Mouse (Mus musculus) intestine, embryonic 16.5 days (tissue): ENCODE data around the gene Gcm1. TPM values are rescaled to one million over a fixed set of nuclear protein-coding genes. Genes with fewer than 3 reads are reported as not detected.

Source experiments
- ATAC-seq: fragments of 200-750 bp; cut with Nextera tagmentation; 2 replicates; pipeline ENCODE4 v1.8.0; 2017; ENCODE audit warnings: moderate TSS enrichment, moderate library complexity
- H3K27ac ChIP-seq: fragments of 300-500 bp; sonication (generic); 2 replicates; pipeline ENCODE4 v1.5.1; 2014; ENCODE audit warnings: mild to moderate bottlenecking, low read length
- H3K27me3 ChIP-seq: fragments of 300-500 bp; sonication (generic); replicated peaks from 2 replicates; pipeline ENCODE4 v1.6.1; 2014; ENCODE audit warnings: low read length, control low read depth, mixed read lengths; ENCODE audit not compliant: control insufficient read depth, insufficient read depth
- H3K36me3 ChIP-seq: fragments of 300-500 bp; sonication (generic); 2 replicates; pipeline ENCODE4 v1.6.1; 2014; ENCODE audit warnings: low read length, control low read depth; ENCODE audit not compliant: control insufficient read depth, insufficient read depth
- H3K4me1 ChIP-seq: fragments of 300-500 bp; sonication (generic); 2 replicates; pipeline ENCODE4 v1.6.1; 2014; ENCODE audit warnings: low read length, control low read depth, mixed read lengths; ENCODE audit not compliant: control insufficient read depth, insufficient read depth
- H3K4me2 ChIP-seq: fragments of 300-500 bp; sonication (generic); 2 replicates; pipeline ENCODE4 v1.6.1; 2014; ENCODE audit warnings: low read depth, low read length, control low read depth
- H3K4me3 ChIP-seq: fragments of 300-500 bp; sonication (generic); 2 replicates; pipeline ENCODE4 v1.5.1; 2014; ENCODE audit warnings: mild to moderate bottlenecking, low read length
- H3K9ac ChIP-seq: fragments of 300-500 bp; sonication (generic); 2 replicates; pipeline ENCODE4 v1.6.1; 2014; ENCODE audit warnings: low read depth, low read length
- H3K9me3 ChIP-seq: fragments of 300-500 bp; sonication (generic); 2 replicates; pipeline ENCODE4 v1.6.1; 2016; ENCODE audit warnings: low read length, control low read depth; ENCODE audit not compliant: control insufficient read depth
- WGBS: fragments of 180-500 bp; shearing (Covaris S2); extraction: QIAGEN DNeasy Blood & Tissue Kit; methylation state at CpG from one replicate; pipeline ENCODE4 v1.1.7; 2014; 5-methylcytosine and 5-hydroxymethylcytosine counted together
- polyA plus RNA-seq: library from polyadenylated mRNA; unstranded; fragments of >200 nt; fragmentation: Nextera tagmentation; extraction: Ambion mirVana; gene quantifications from 2 replicates; pipeline ENCODE4 v1.2.1, GENCODE M21; 2015

Gcm1 gene
- polyA plus RNA-seq, 1 experiment from 2014 or later = not detected

DNA sequence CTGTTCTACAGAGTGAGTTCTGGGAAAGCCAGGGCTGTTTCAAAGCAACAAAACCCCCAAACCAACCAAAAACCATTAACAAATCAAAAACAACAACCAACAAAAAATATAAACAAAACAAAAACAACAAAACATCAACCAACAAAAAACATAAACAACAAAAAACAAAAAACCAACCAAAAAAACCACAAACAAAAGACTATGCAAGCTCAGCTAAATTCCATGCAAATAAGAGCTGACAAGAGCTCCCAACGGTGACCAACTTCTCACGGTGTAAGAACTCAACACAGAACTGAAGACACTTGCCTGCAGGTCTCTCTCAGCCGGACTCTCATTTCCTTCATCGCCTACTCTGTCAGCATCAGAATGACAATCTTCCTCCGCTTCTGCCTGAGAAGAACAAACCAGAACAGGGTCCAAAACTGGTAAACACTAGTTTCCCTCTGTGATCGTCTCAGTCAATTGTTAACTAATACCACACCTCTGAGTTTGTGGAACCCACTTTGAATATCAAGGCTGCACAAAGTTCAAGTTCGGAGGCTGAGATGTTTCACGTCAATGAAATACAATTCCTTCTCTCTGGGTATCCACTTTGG, 52.3 kb downstream of the Gcm1 start:
- Histone ChIP-seq H3K9ac (no peak overlapping the region), H3K4me3 (no peak overlapping the region; the same call in 1 of the 2 replicates)
- WGBS = 78% methylated on average over 8 of the region's 8 CpGs

DNA sequence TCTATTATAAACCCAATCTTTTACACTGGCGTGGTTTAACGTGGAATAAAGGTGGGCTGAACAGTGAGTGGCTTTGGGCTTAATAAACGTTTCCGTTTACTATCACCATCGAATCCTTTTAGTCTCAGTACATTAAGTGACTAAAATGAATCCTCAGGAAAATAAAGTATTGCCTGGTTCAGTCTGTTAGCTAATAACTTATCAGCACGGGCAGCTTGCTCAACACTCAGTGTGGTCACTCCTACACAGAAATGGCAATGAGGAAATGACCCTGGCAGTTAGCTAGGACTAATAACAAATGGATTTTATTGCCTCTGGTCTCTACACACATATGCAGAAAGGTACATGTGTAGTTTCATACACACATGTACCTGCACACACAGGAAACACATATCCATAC, 53.2 kb downstream of the Gcm1 start:
- ATAC-seq = peak; percentile 8; the same call in 1 of the 2 replicates
- WGBS = 68% methylated on average over 6 of the region's 6 CpGs
- H3K4me3 ChIP-seq = no peak overlapping the region

More for the DNA sequence above, 52.3 kb downstream of the Gcm1 start:
- Histone ChIP-seq H3K4me1 (peaks cover 19% of the 10 kb centered on the region), H3K27ac (peak overlapping the region; percentile 75), H3K27me3 (no peaks in the 10 kb centered on the region), H3K36me3 (peaks cover 6% of the 10 kb centered on the region), H3K4me2 (peak overlapping the region; percentile 31; the same call in 1 of the 2 replicates), H3K9me3 (no peaks in the 10 kb centered on the region)
- no peak for ATAC-seq

DNA sequence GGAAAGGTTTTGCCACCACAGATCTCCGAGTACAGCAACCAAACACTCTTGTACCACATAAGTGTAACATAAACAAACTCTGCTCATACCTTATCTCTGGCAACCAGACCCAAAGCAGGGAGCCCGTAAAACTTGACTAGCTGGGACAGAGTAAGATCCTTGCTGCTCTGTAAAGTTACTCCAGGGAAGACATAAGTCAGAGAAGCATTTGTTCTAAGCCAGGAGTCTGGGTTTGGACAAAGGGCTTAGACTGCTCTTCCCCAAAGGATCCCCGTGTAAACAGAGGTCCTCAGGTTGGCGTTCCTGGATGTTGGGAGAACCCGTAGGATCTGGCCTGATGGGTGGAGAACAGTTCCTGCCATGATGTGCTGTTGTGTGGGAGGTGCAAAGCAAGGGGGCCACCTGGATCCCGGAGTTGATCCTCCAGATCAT, 53.8 kb downstream of the Gcm1 start:
- peak overlapping the region; percentile 22 for H3K4me2 ChIP-seq
- no peak for ATAC-seq
- WGBS = 57% methylated on average over 6 of the region's 6 CpGs
- peaks cover 19% of the 10 kb centered on the region for H3K4me1 ChIP-seq
- no peaks in the 10 kb centered on the region for H3K9me3 ChIP-seq
- peak overlapping the region; percentile 68 for H3K27ac ChIP-seq
- H3K36me3 ChIP-seq = no peaks in the 10 kb centered on the region
- no peaks in the 10 kb centered on the region for H3K27me3 ChIP-seq
- H3K4me3 ChIP-seq = no peak overlapping the region
- peak overlapping the region; percentile 39; the same call in 1 of the 2 replicates for H3K9ac ChIP-seq

More for the DNA sequence above, 53.2 kb downstream of the Gcm1 start:
- no peaks in the 10 kb centered on the region for H3K27me3 ChIP-seq
- no peaks in the 10 kb centered on the region for H3K9me3 ChIP-seq
- no peak overlapping the region for H3K9ac ChIP-seq
- H3K4me2 ChIP-seq = peak overlapping the region; percentile 31; the same call in 1 of the 2 replicates
- peaks cover 19% of the 10 kb centered on the region for H3K4me1 ChIP-seq
- H3K36me3 ChIP-seq = peaks cover 3% of the 10 kb centered on the region; the same call in 1 of the 2 replicates
- peak overlapping the region; percentile 75 for H3K27ac ChIP-seq

DNA sequence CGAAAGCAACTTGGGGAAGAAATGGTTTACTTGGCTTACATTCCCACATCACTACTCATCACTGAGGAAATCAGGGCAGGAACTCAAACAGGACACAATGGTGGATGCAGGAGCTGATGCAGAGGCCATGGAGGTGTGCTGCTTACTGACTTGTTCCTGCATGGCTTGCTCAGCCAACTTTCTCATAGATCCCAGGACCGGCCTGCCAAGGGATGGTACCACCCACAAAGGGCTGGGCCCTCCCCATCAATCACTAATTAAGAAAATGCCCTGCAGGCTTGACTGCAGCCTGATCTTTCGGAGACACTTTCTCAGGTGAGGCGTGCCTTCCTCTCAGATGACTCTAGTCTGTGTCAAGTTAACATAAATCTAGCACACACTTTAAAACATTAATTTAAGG, 55.1 kb downstream of the Gcm1 start:
- peaks cover 19% of the 10 kb centered on the region for H3K4me1 ChIP-seq
- H3K9me3 ChIP-seq = no peaks in the 10 kb centered on the region
- 0 out of 2 replicates have a peak overlapping the region, but pooled peaks have one; percentile 73 for H3K4me2 ChIP-seq
- H3K27ac ChIP-seq = no peak overlapping the region
- ATAC-seq = no peak
- H3K4me3 ChIP-seq = no peak overlapping the region
- H3K9ac ChIP-seq = no peak overlapping the region
- H3K27me3 ChIP-seq = no peaks in the 10 kb centered on the region
- WGBS = 79% methylated on average over 4 of the region's 4 CpGs
- no peaks in the 10 kb centered on the region for H3K36me3 ChIP-seq

DNA sequence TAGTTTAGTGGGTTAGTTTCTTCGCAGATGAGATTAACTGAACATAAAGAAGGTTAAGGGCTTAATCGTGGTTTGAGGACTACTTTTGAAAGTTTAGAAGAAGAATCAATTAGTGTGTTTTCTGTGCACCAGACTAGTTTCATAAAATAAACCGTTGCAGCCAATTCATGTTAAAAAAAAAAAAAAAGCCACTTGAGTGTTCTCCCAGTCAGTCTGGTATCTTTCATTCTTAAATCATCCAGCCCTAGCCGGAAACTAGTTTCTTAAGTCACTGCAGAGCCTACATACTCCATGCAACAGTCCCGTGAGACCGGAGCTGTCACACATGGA, 55.8 kb downstream of the Gcm1 start:
- H3K4me2 ChIP-seq = peak overlapping the region; percentile 73
- 16% methylated on average over 6 of the region's 6 CpGs for WGBS
- H3K27me3 ChIP-seq = no peaks in the 10 kb centered on the region
- H3K36me3 ChIP-seq = no peaks in the 10 kb centered on the region
- peak overlapping the region; percentile 98 for H3K9ac ChIP-seq
- peak overlapping the region; percentile 96 for H3K4me3 ChIP-seq
- H3K27ac ChIP-seq = peak overlapping the region; percentile 98
- H3K9me3 ChIP-seq = no peaks in the 10 kb centered on the region
- no peak; the same call in 1 of the 2 replicates for ATAC-seq
- H3K4me1 ChIP-seq = peaks cover 19% of the 10 kb centered on the region

DNA sequence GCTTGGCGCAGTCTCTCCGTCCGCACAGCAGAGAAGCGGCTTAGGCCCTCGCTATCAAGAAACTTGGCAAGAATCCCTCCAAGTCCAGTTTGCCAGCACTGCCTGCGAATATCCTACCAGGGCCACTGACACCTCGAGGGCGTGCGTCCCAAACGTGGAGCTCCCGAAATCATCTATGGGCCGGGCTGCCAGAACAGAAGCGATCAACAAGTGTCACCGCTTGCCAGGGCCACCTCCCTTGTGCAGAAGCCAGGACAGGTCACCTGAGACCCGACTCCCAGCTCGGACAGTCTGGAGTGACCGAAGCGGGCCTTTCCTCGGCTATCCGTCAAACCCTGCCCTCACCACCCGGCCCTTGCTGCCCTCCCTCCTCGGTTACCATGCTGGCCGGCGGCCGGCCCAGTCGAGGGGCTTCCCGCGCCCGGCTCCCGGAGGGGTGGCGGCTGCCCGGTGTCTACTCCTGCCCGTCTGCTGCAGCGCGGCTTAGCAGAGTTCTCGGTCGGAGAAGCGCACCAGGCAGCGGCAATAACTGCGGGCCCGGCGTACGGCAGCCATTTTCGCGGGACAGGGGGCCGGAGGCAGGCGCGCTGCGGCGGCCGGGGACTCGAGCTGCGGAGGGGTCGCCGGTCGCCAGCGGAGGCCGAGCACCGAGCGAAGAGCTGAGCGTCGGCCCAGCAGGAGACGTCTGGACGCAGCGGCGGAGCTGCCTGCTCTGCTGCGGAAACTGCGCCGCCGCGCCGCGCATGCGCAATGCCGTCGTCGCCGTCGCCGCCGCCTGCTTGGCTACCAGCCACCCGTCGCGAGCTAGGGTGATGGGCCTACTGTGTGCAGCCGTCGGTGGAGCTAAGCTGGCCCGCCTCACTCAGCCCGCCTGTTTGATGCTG, 56.4 kb downstream of the Gcm1 start:
- under 1% methylated on average over 88 of the region's 88 CpGs for WGBS
- Histone ChIP-seq H3K4me2 (peak overlapping the region; percentile 73), H3K9me3 (no peaks in the 10 kb centered on the region), H3K9ac (peak overlapping the region; percentile 98), H3K36me3 (no peaks in the 10 kb centered on the region), H3K4me3 (peak overlapping the region; percentile 96), H3K27ac (peak overlapping the region; percentile 98), H3K27me3 (no peaks in the 10 kb centered on the region), H3K4me1 (peaks cover 19% of the 10 kb centered on the region)
- peak; percentile 79 for ATAC-seq

DNA sequence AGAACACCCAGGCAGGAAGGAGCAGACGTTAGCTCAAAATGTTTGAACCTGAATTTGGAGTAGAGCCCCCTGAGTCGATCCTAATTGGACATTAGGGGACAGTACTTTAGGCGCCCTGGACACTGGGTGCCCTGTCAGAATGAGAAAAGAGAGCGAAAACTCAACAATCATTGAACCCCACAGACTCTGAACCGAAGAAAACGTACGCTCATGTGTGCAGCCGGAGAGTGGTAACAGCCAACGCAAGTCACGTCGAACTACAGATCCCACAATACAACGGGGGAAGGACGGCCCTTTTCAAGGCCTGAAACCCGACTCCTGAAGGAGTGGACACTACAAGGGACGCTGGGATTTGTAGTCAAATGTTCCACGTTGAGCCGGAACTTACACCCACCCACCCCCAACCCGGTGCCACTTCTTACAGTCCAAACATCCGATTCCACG, 57.1 kb downstream of the Gcm1 start, which contains the start of the genes Fbxo9 and Ick:
Fbxo9 (minus strand) TSS at position 270 of the 444 bp plus-strand sequence.
Ick (plus strand) TSS at position 397 of the 444 bp plus-strand sequence.
- no peaks in the 10 kb centered on the region for H3K9me3 ChIP-seq
- under 1% methylated on average over 20 of the region's 20 CpGs for WGBS

DNA sequence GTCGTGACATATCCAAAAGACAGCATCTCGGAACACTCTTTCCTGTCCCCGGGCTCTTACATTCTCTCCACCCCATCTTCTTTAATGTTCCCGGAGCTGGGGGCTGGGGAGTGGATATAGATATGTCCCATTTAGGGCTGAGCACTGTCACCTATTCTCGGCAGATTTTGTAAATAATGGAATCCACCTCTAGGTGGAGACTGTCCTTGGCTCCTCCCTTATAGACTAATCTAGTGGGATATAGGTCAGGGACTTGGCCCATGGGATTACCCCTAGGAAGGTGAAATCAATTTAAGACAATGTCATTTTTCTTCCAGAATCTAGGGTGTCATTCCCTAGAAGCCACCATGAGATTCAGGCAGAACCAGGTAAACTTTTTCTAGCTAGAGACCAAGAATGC, 57.9 kb downstream of the Gcm1 start:
- no peak overlapping the region; the same call in 1 of the 2 replicates for H3K9ac ChIP-seq
- ATAC-seq = no peak
- no peak overlapping the region for H3K27ac ChIP-seq
- peaks cover 20% of the 10 kb centered on the region for H3K4me1 ChIP-seq
- H3K36me3 ChIP-seq = no peaks in the 10 kb centered on the region
- peak overlapping the region; percentile 59 for H3K4me2 ChIP-seq
- 41% methylated on average over 5 of the region's 5 CpGs for WGBS
- H3K9me3 ChIP-seq = no peaks in the 10 kb centered on the region
- peak overlapping the region; percentile 96 for H3K4me3 ChIP-seq
- no peaks in the 10 kb centered on the region for H3K27me3 ChIP-seq

More for the DNA sequence above, 57.1 kb downstream of the Gcm1 start, which contains the start of the genes Fbxo9 and Ick:
- Histone ChIP-seq H3K4me2 (peak within 1 kb of the TSS; percentile 73), H3K4me3 (peak within 1 kb of the TSS; percentile 96), H3K9ac (peak within 1 kb of the TSS; percentile 98), H3K27me3 (no peaks in the 10 kb centered on the region), H3K27ac (peak within 1 kb of the TSS; percentile 98), H3K4me1 (peaks cover 19% of the 10 kb centered on the region), H3K36me3 (no peaks in the 10 kb centered on the region)
- peak; percentile 91 for ATAC-seq

DNA sequence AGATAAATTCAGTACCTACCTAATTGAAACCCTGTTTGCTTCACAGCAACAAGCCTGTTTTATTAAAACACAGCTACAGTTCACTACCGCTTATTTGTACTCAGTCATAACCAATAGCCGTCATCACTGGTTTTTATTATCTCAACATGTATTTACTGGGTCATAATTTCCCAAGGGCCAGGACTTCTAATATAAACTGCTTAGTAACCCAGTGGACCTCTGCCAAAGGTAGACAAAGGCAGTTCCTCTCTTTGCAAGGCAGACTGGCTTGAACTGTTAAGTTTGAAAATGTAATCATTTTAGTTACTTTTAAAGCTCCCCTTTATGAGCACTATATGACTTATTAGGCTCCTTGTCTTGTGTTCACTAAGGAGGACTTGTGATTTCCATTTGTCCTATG, 59.7 kb downstream of the Gcm1 start:
- H3K4me3 ChIP-seq = no peak overlapping the region
- H3K27me3 ChIP-seq = no peaks in the 10 kb centered on the region
- peaks cover 17% of the 10 kb centered on the region for H3K4me1 ChIP-seq
- WGBS = 69% methylated on average over 2 of the region's 2 CpGs
- no peaks in the 10 kb centered on the region for H3K9me3 ChIP-seq
- H3K36me3 ChIP-seq = no peaks in the 10 kb centered on the region
- ATAC-seq = no peak
- no peak overlapping the region for H3K9ac ChIP-seq
- no peak overlapping the region for H3K4me2 ChIP-seq
- H3K27ac ChIP-seq = no peak overlapping the region
